Mouse (Mus musculus): ENCODE measurements at regions not wholly inside any gene's neighbourhood (a gene's known extent, or its start where the extent isn't known, plus 50 kb on each side); places are given as distances from the start of the nearest gene placed in this dataset.

DNA sequence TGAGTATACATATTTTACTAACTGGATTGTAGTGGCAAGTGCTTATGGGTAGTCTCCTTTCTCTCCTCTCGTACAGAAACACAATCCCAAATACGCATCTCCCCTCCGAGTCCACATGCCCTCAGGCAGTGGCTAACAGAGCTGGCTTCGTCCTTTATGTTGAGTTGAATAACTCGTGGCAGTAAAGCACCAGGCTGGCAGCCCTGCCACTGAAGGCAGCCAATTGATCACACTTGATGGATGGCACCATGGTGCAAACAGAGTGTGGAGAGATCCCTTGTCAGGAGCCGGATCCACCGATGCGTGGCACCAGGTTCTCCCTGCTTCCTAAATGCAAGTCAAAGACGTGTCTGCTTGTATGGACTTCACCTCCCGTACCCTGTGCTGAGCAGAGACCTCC is 333.7 kb upstream of the Gcfc2 start:
- H3K27ac ChIP-seq (ENCODE audit: control insufficient read depth, low read depth, low read length) = no peak overlapping the region
- no peaks in the 10 kb centered on the region for H3K36me3 ChIP-seq (ENCODE audit: control insufficient read depth in 1 of 2, insufficient read depth in 2 of 2, low read length in 2 of 2)
- no peaks in the 10 kb centered on the region for H3K27me3 ChIP-seq (ENCODE audit: control insufficient read depth in 1 of 2, insufficient read depth in 2 of 2, low read length in 2 of 2)
- H3K4me1 ChIP-seq (ENCODE audit: control insufficient read depth in 1 of 2, insufficient read depth in 2 of 2, low read length in 2 of 2) = no peaks in the 10 kb centered on the region
- no peak overlapping the region for H3K9ac ChIP-seq (ENCODE audit: control insufficient read depth, low read depth, low read length, poor library complexity, severe bottlenecking)
- DNase-seq (ENCODE audit: low read depth, low spot score) = no peak
- H3K4me3 ChIP-seq (ENCODE audit: control insufficient read depth in 1 of 2, insufficient read depth in 1 of 2, low read depth in 2 of 2, low read length in 2 of 2) = no peak overlapping the region
- no peaks in the 10 kb centered on the region for H3K79me2 ChIP-seq (ENCODE audit: control insufficient read depth, insufficient read depth, low read length, poor library complexity)
- TF ChIP-seq USF2 (IDR thresholded peaks at IDR 0.05; ENCODE audit: borderline replicate concordance in 1 of 2, insufficient read depth in 1 of 2, low read depth in 1 of 2, low read length in 2 of 2) (no peak), RCOR1 (IDR thresholded peaks at IDR 0.05; ENCODE audit: low read depth, low read length) (no peak)
- H3K9me3 ChIP-seq (replicated peaks; ENCODE audit: insufficient read depth, low read length) = no peaks in the 10 kb centered on the region

- no peak overlapping the region for H3K4me3 ChIP-seq (ENCODE audit: control insufficient read depth in 1 of 2, insufficient read depth in 1 of 2, low read depth in 2 of 2, low read length in 2 of 2)
- no peaks in the 10 kb centered on the region for H3K36me3 ChIP-seq (ENCODE audit: control insufficient read depth in 1 of 2, insufficient read depth in 2 of 2, low read length in 2 of 2)
- no peaks in the 10 kb centered on the region for H3K4me1 ChIP-seq (ENCODE audit: control insufficient read depth in 1 of 2, insufficient read depth in 2 of 2, low read length in 2 of 2)
- H3K79me2 ChIP-seq (ENCODE audit: control insufficient read depth, insufficient read depth, low read length, poor library complexity) = no peaks in the 10 kb centered on the region
- H3K27me3 ChIP-seq (ENCODE audit: control insufficient read depth in 1 of 2, insufficient read depth in 2 of 2, low read length in 2 of 2) = no peaks in the 10 kb centered on the region
- no peaks in the 10 kb centered on the region for H3K9me3 ChIP-seq (replicated peaks; ENCODE audit: insufficient read depth, low read length)
- H3K9ac ChIP-seq (ENCODE audit: control insufficient read depth, low read depth, low read length, poor library complexity, severe bottlenecking) = no peak overlapping the region
- DNase-seq (ENCODE audit: low read depth, low spot score) = no peak
- TF ChIP-seq USF1 (IDR thresholded peaks at IDR 0.05; ENCODE audit: low read depth, low read length) (no peak), MXI1 (IDR thresholded peaks at IDR 0.05; ENCODE audit: low read depth, low read length) (no peak), GATA1 (IDR thresholded peaks at IDR 0.05; ENCODE audit: low read depth, low read length) (no peak), MAFK (IDR thresholded peaks at IDR 0.05; ENCODE audit: borderline replicate concordance, low read depth, low read length) (no peak), CTCF (IDR thresholded peaks at IDR 0.05 in 2 of 3, conservative IDR thresholded peaks at IDR 0.05 in 1 of 3; ENCODE audit: control insufficient read depth in 1 of 3, insufficient read depth in 1 of 3, low read depth in 2 of 3, low read length in 3 of 3, poor library complexity in 1 of 3, severe bottlenecking in 1 of 3) (no peak), TAL1 (IDR thresholded peaks at IDR 0.05; ENCODE audit: low read length) (no peak), TCF12 (IDR thresholded peaks at IDR 0.05; ENCODE audit: low read depth, low read length) (no peak), E2F4 (IDR thresholded peaks at IDR 0.05; ENCODE audit: borderline replicate concordance, low read depth, low read length) (no peak), BHLHE40 (IDR thresholded peaks at IDR 0.05; ENCODE audit: borderline replicate concordance, low read depth, low read length) (no peak), CHD1 (IDR thresholded peaks at IDR 0.05; ENCODE audit: low read depth, low read length) (no peak), RAD21 (IDR thresholded peaks at IDR 0.05; ENCODE audit: low read depth, low read length) (no peak), ELF1 (IDR thresholded peaks at IDR 0.05; ENCODE audit: low read depth, low read length) (no peak), EP300 (IDR thresholded peaks at IDR 0.05; ENCODE audit: low read depth in 1 of 2, low read length in 2 of 2) (no peak), GABPA (IDR thresholded peaks at IDR 0.05; ENCODE audit: low read depth, low read length) (no peak), UBTF (IDR thresholded peaks at IDR 0.05; ENCODE audit: borderline replicate concordance, insufficient read depth, low read depth, low read length) (no peak)
- no peak overlapping the region for H3K27ac ChIP-seq (ENCODE audit: control insufficient read depth, low read depth, low read length)
Observed at GRCm38 (mm10) chr6:81595926-81596325, 327.5 kb upstream of the Gcfc2 start.

All from MEL (cell line).